Mouse (Mus musculus): Measurements from ENCODE around the gene Gtf2h5.
A peak's percentile ranks its signal among the peaks of the same experiment; 100 is the strongest.

The Gtf2h5 gene

GRCm38 (mm10) chr17:6079287-6080122 is at the start of gene Gtf2h5, which contains the start of gene Serac1:
Gene Gtf2h5 (plus strand): TSS chr17:6079786.
Gene Serac1 (minus strand): TSS chr17:6079741.
- peak; percentile 98 for DNase-seq

GRCm38 (mm10) chr17:6035661-6036060 is 43.9 kb upstream of the Gtf2h5 start:
- no peak for DNase-seq

GRCm38 (mm10) chr17:6036458-6036857 is 43.1 kb upstream of the Gtf2h5 start:
- no peak for DNase-seq

- no peak for DNase-seq
These were observed 42.7 kb upstream of the Gtf2h5 start for GRCm38 (mm10) chr17:6036872-6037271.

- DNase-seq = no peak
These were observed 42.1 kb upstream of the Gtf2h5 start for GRCm38 (mm10) chr17:6037507-6037906.

GRCm38 (mm10) chr17:6052801-6053200 is 26.8 kb upstream of the Gtf2h5 start:
- DNase-seq = peak; percentile 79

GRCm38 (mm10) chr17:6054934-6055355 is 24.6 kb upstream of the Gtf2h5 start:
- DNase-seq = peak; percentile 77

- DNase-seq = no peak
These were observed 16.8 kb upstream of the Gtf2h5 start for GRCm38 (mm10) chr17:6062793-6063192.

- no peak for DNase-seq
These were observed 16.1 kb upstream of the Gtf2h5 start for GRCm38 (mm10) chr17:6063532-6063931.

GRCm38 (mm10) chr17:6066021-6066420 is 13.6 kb upstream of the Gtf2h5 start:
- DNase-seq = no peak

GRCm38 (mm10) chr17:6067613-6068012 is 12.0 kb upstream of the Gtf2h5 start:
- no peak for DNase-seq

GRCm38 (mm10) chr17:6069866-6070265 is 9.7 kb upstream of the Gtf2h5 start:
- no peak for DNase-seq

- no peak for DNase-seq
These were observed 6.2 kb upstream of the Gtf2h5 start for GRCm38 (mm10) chr17:6073405-6073804.

GRCm38 (mm10) chr17:6083323-6083890 is 3.8 kb downstream of the Gtf2h5 start:
- no peak for DNase-seq

GRCm38 (mm10) chr17:6091604-6092003 is 12.0 kb downstream of the Gtf2h5 start:
- DNase-seq = no peak

GRCm38 (mm10) chr17:6095579-6095978 is 16.0 kb downstream of the Gtf2h5 start:
- DNase-seq = peak; percentile 16

GRCm38 (mm10) chr17:6097884-6098283 is 18.3 kb downstream of the Gtf2h5 start:
- DNase-seq = peak; percentile 66

GRCm38 (mm10) chr17:6102287-6102686 is 22.7 kb downstream of the Gtf2h5 start:
- DNase-seq = no peak

GRCm38 (mm10) chr17:6103566-6103965 is 24.0 kb downstream of the Gtf2h5 start:
- no peak for DNase-seq

GRCm38 (mm10) chr17:6106361-6107014 is 26.9 kb downstream of the Gtf2h5 start, which contains the start of gene Tulp4:
Gene Tulp4 (plus strand): TSS chr17:6106437.
- peak; percentile 96 for DNase-seq

GRCm38 (mm10) chr17:6107015-6107601 is 27.5 kb downstream of the Gtf2h5 start:
- peak; percentile 65 for DNase-seq

- no peak for DNase-seq
These were observed 28.6 kb downstream of the Gtf2h5 start for GRCm38 (mm10) chr17:6108175-6108574.

- peak; percentile 31 for DNase-seq
These were observed 31.4 kb downstream of the Gtf2h5 start for GRCm38 (mm10) chr17:6110956-6111355.
